Mouse (Mus musculus) naive thymus-derived CD4-positive, alpha-beta T cell, adult 5 months (primary cell): Measurements from ENCODE around the gene Gm9125. TPM values are rescaled to one million over a fixed set of nuclear protein-coding genes. Genes with fewer than 3 reads are reported as not detected.

Experiments used
- polyA plus RNA-seq: library from polyadenylated mRNA; unstranded; fragments of 100-300 nt; shearing (Covaris generic); gene quantifications from one replicate; pipeline ENCODE4 v1.2.1, GENCODE M21; 2017

Gene Gm9125
- polyA plus RNA-seq = not detected

GRCm38 (mm10) chr3:94054785-94055184 lies at the start of gene Gm9125:
TSS of gene Gm9125 (minus strand) at chr3:94054885.

GRCm38 (mm10) chr3:94072544-94072943 lies 17.9 kb upstream of the Gm9125 start, which contains the start of gene Gm10697:
TSS of gene Gm10697 (minus strand) at chr3:94072644.

Other genes with a start within 250 kb of the Gm9125 start
- gene Tdpoz3, start 228.9 kb downstream of the Gm9125 start, polyA plus RNA-seq = not detected
- gene Gm9117, start 111.3 kb downstream of the Gm9125 start, polyA plus RNA-seq = not detected
- gene Tdpoz5, start 93.6 kb downstream of the Gm9125 start, polyA plus RNA-seq = not detected
- gene Gm10697, start 17.8 kb upstream of the Gm9125 start, polyA plus RNA-seq = not detected
- gene Gm10696, start 123.3 kb upstream of the Gm9125 start, polyA plus RNA-seq = not detected
- gene Gm5286, start 141.8 kb upstream of the Gm9125 start, polyA plus RNA-seq = not detected
- gene Gm4778, start 209.2 kb upstream of the Gm9125 start, polyA plus RNA-seq = not detected